Mouse (Mus musculus) lung, postnatal 0 days (tissue): ENCODE measurements around the gene Epb41l2.

ENCODE experiments used
- CTCF ChIP-seq: IDR thresholded peaks from 2 replicates; pipeline ENCODE4 v1.5.1; 2016; ENCODE audit warnings: antibody characterized with exemption, mild to moderate bottlenecking
- EP300 ChIP-seq: IDR thresholded peaks from 2 replicates; pipeline ENCODE4 v1.6.1; 2016; ENCODE audit warnings: antibody characterized with exemption, mild to moderate bottlenecking, control low read depth

- TF ChIP-seq EP300 (no peak), CTCF (no peak)
Measured at GRCm38 (mm10) chr10:25462669-25463068, 103.1 kb downstream of the Epb41l2 start.
